Mouse (Mus musculus): Measurements from ENCODE around the gene Nqo2. TPM values are rescaled to one million over a fixed set of nuclear protein-coding genes. Genes with fewer than 3 reads are reported as not detected.

Gene Nqo2
- polyA plus RNA-seq, 1 experiment from 2014 or later, result 22.8 TPM

DNA sequence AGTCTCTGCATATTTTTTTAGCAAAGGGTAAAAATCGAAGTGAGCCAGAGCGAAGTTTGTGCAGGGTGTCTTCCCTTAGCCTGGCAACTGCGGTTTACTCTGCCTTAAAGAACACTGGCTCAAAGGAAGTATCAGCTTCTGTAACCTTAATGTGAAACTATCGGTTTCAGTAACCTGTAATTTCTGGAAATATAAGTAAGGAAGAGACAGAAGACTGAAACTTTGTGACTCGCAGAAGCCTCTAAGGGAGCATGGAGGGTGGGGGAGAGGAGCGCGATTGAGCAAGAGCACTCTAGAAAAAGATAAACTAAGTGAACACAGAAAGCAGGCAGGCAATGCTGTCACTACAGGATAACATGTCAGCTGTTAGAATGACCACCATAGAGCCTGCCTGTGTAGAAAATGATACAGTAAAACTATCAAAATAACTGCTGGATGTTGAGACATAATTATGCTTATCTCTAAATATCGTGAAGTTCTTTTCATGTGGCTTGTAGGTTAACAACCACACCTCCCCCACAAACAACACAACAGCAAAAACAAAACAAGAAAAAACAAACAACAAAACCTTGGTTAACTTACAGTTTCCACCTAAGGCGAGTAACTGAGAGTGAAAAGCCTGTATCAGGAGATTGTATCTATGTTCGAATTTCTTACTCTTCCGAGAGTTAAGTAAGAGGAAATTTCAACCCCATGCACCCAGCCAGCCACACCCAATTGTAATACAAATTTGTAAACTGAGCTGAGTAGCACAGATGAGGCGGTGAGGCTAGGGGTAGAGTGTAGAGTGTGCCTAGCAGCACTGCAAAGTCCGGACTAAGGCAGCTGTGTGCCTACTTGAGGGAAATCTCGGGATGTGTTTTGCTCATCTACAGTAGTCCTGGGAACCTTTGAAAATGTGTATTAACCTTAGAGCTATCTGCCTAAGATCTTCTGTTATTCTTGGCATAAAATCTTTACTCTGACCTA, 853 bp downstream of the Nqo2 start:
- whole genome bisulfite sequencing, result 23% methylated on average over 14 of the region's 14 CpGs
- ATAC-seq (ENCODE audit: insufficient read depth, low FRiP score, low TSS enrichment) (peak; percentile 38; the same call in 1 of the 2 replicates), DNase-seq (ENCODE audit: low spot score) (no peak)
- Histone ChIP-seq H3K4me3 (ENCODE audit: low read depth, low read length) (peak overlapping the region; percentile 51), H3K9me3 (ENCODE audit: control insufficient read depth, low read length) (no peaks in the 10 kb centered on the region), H3K36me3 (ENCODE audit: control insufficient read depth, insufficient read depth, low read length) (no peaks in the 10 kb centered on the region), H3K27me3 (ENCODE audit: control insufficient read depth, insufficient read depth, low read length) (no peaks in the 10 kb centered on the region), H3K4me2 (ENCODE audit: low read depth) (peak overlapping the region; percentile 49), H3K4me1 (ENCODE audit: control insufficient read depth, insufficient read depth, low read length) (no peaks in the 10 kb centered on the region), H3K27ac (ENCODE audit: low read depth, low read length) (no peak overlapping the region), H3K9ac (ENCODE audit: low read length) (peak overlapping the region; percentile 60)

DNA sequence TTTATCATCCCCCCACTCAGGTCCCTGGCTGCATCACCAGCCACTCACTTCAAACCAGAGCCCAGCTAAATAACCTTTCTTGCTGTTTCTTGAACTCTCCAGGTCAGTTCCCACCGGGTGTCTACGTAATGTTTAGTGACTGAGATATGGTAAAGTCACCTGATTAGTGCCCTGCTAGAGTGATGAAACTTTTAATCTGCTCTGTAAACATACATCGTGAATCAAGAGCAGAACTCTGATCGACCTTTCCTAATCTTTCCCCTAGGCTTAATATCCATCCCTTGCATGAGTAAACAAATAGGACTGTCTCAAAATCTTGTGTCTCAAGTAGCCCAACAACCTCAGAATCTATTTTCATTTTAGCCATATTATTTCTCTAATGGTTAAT, 1.5 kb downstream of the Nqo2 start:
- H3K4me2 ChIP-seq (ENCODE audit: low read depth), result no peak overlapping the region
- no peak overlapping the region for H3K9ac ChIP-seq (ENCODE audit: low read length)
- no peaks in the 10 kb centered on the region for H3K4me1 ChIP-seq (ENCODE audit: control insufficient read depth, insufficient read depth, low read length)
- no peaks in the 10 kb centered on the region for H3K27me3 ChIP-seq (ENCODE audit: control insufficient read depth, insufficient read depth, low read length)
- WGBS, result 73% methylated on average over 4 of the region's 4 CpGs
- H3K27ac ChIP-seq (ENCODE audit: low read depth, low read length), result no peak overlapping the region
- H3K9me3 ChIP-seq (ENCODE audit: control insufficient read depth, low read length), result no peaks in the 10 kb centered on the region
- DNase-seq (ENCODE audit: low spot score) (no peak), ATAC-seq (ENCODE audit: insufficient read depth, low FRiP score, low TSS enrichment) (no peak)
- no peaks in the 10 kb centered on the region for H3K36me3 ChIP-seq (ENCODE audit: control insufficient read depth, insufficient read depth, low read length)
- no peak overlapping the region for H3K4me3 ChIP-seq (ENCODE audit: low read depth, low read length)

DNA sequence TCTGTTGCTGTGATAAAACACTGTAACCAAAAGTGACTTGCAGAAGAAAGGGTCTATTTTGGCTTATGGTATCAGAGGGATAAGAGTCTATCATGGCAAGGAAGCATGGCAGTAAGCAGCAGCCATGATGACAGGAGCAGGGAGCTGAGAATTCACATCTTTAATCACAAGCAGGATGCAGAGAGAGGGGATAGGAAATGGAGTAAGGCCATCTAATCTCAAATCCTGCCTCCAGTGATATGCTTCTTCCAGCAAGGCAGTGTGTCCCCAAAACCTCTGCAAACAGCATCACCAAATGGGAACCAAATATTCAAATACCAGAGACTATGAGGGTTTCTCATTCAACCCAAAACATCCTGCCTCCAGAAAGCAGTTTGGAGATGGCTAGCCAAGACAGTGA, 2.1 kb downstream of the Nqo2 start:
- no peaks in the 10 kb centered on the region for H3K4me1 ChIP-seq (ENCODE audit: control insufficient read depth, insufficient read depth, low read length)
- no peaks in the 10 kb centered on the region for H3K27me3 ChIP-seq (ENCODE audit: control insufficient read depth, insufficient read depth, low read length)
- H3K4me2 ChIP-seq (ENCODE audit: low read depth), result no peak overlapping the region
- DNase-seq (ENCODE audit: low spot score), result no peak
- H3K9me3 ChIP-seq (ENCODE audit: control insufficient read depth, low read length), result no peaks in the 10 kb centered on the region
- no peak for ATAC-seq (ENCODE audit: insufficient read depth, low FRiP score, low TSS enrichment)
- no peak overlapping the region for H3K27ac ChIP-seq (ENCODE audit: low read depth, low read length)
- no peak overlapping the region for H3K9ac ChIP-seq (ENCODE audit: low read length)
- H3K4me3 ChIP-seq (ENCODE audit: low read depth, low read length), result no peak overlapping the region
- no peaks in the 10 kb centered on the region for H3K36me3 ChIP-seq (ENCODE audit: control insufficient read depth, insufficient read depth, low read length)

DNA sequence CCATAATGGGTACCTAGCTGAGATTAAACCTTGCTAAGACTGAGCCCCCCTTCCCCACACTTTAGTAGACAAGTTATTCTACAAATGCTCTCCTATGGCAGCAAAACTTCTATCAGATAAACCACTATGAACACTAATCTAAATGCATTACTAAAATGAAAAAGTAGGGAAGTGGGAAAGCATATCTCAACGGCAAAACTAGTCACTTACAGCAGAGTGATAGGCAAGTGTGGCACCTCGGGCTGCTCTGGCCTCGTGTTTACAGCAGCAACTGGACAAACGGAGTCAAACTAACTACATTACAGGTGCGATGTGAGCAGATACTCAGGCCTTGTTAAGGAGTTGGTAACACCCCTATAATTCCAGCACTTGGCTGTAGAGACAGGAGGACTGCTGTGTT, 25.1 kb downstream of the Nqo2 start:
- WGBS, result 86% methylated on average over 5 of the region's 5 CpGs

DNA sequence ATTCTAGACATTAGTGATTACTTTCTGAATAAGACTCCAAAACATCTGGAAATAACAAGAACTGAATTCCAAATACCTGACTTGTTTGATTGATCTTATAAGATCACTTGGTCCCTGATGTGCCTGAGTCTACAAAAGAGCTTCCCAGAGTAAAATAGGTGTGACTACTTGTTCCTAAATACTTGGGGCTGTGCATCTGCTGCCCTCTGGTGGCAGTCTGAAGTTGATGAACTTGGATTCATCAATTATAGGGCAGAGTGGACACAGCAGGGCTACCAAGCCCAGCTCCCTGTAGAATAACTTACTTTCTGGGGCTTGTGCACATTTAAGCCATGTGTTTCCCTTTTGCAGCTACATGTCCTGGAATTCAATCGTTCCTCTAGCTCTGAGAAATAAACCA, 30.7 kb downstream of the Nqo2 start:
- Histone ChIP-seq H3K36me3 (ENCODE audit: control insufficient read depth, insufficient read depth, low read length) (no peaks in the 10 kb centered on the region), H3K27me3 (ENCODE audit: control insufficient read depth, insufficient read depth, low read length) (no peaks in the 10 kb centered on the region), H3K9me3 (ENCODE audit: control insufficient read depth, low read length) (no peaks in the 10 kb centered on the region), H3K27ac (ENCODE audit: low read depth, low read length) (no peak overlapping the region), H3K9ac (ENCODE audit: low read length) (no peak overlapping the region), H3K4me3 (ENCODE audit: low read depth, low read length) (no peak overlapping the region), H3K4me2 (ENCODE audit: low read depth) (no peak overlapping the region), H3K4me1 (ENCODE audit: control insufficient read depth, insufficient read depth, low read length) (no peaks in the 10 kb centered on the region)
- 11% methylated on average over 1 of the region's 1 CpGs for WGBS
- DNase-seq (ENCODE audit: low spot score), result peak; percentile 65
- no peak for ATAC-seq (ENCODE audit: insufficient read depth, low FRiP score, low TSS enrichment)

More for the DNA sequence above, 25.1 kb downstream of the Nqo2 start:
- no peak for ATAC-seq (ENCODE audit: insufficient read depth, low FRiP score, low TSS enrichment)
- no peak overlapping the region for H3K4me2 ChIP-seq (ENCODE audit: low read depth)
- no peaks in the 10 kb centered on the region for H3K36me3 ChIP-seq (ENCODE audit: control insufficient read depth, insufficient read depth, low read length)
- no peaks in the 10 kb centered on the region for H3K9me3 ChIP-seq (ENCODE audit: control insufficient read depth, low read length)
- H3K4me1 ChIP-seq (ENCODE audit: control insufficient read depth, insufficient read depth, low read length), result no peaks in the 10 kb centered on the region
- H3K27ac ChIP-seq (ENCODE audit: low read depth, low read length), result no peak overlapping the region
- H3K9ac ChIP-seq (ENCODE audit: low read length), result no peak overlapping the region
- no peak overlapping the region for H3K4me3 ChIP-seq (ENCODE audit: low read depth, low read length)
- no peaks in the 10 kb centered on the region for H3K27me3 ChIP-seq (ENCODE audit: control insufficient read depth, insufficient read depth, low read length)
- DNase-seq (ENCODE audit: low spot score), result no peak

DNA sequence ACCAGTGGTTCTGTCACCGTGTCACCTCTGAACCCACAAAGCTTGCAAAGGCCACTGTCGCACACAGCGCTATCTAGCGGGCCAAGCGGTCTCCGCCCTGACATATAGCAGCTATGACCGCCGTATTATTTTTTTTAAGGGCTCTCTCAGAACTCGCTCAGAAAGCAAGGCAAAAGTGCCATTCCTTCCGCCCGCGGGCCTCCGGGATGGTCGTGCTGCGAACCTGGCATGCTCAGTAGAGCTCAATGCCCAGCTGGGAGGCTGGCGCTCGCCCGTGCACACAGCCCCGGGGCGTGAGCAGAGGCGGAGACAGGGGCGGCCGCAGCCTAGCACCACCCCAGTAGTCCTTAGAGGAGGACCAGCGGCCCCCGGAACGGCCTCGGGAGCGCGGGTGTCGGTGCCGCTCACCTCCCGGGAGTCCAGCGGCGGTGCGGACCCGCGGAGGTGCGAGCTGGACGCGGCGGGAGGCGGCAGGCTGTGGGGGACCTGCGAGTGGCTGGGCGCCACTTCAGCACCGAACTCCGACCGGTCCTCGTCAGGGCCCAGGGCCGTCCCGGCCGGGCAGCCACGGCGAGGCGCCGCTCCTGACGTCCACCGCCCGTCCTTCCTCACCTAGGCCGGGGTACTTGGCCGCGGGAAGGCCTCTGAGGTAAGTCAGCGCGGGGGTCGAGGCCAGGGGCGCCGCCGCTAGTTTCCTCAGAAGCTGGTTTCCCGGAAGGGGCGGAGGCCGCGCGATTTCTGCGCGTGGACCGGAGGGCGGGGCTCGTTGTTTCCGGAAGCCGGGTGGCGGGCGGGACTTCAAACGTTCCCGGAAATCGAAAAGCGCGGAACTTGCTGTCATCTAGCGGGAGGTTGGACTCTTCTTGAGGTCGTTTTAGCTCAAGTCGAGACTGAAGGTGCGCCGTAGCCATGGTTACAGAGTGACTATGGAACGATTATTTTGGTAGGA, 37.8 kb downstream of the Nqo2 start, which contains the start of the genes Ripk1 and Serpinb6a:
Gene Ripk1 (plus strand): TSS at position 306 of the 949 bp plus-strand sequence.
Gene Serpinb6a (minus strand): TSS at position 737 of the 949 bp plus-strand sequence.
- DNase-seq (ENCODE audit: low spot score) (peak; percentile 90), ATAC-seq (ENCODE audit: insufficient read depth, low FRiP score, low TSS enrichment) (peak; percentile 92)
- H3K36me3 ChIP-seq (ENCODE audit: control insufficient read depth, insufficient read depth, low read length), result no peaks in the 10 kb centered on the region
- no peaks in the 10 kb centered on the region; the same call in 1 of the 2 replicates for H3K4me1 ChIP-seq (ENCODE audit: control insufficient read depth, insufficient read depth, low read length)
- WGBS, result under 1% methylated on average over 91 of the region's 92 CpGs
- peak within 1 kb of the TSS; percentile 85 for H3K27ac ChIP-seq (ENCODE audit: low read depth, low read length)
- H3K9me3 ChIP-seq (ENCODE audit: control insufficient read depth, low read length), result no peaks in the 10 kb centered on the region
- peak within 1 kb of the TSS; percentile 89 for H3K9ac ChIP-seq (ENCODE audit: low read length)
- H3K27me3 ChIP-seq (ENCODE audit: control insufficient read depth, insufficient read depth, low read length), result no peaks in the 10 kb centered on the region
- H3K4me3 ChIP-seq (ENCODE audit: low read depth, low read length), result peak within 1 kb of the TSS; percentile 94
- peak within 1 kb of the TSS; percentile 64 for H3K4me2 ChIP-seq (ENCODE audit: low read depth)

DNA sequence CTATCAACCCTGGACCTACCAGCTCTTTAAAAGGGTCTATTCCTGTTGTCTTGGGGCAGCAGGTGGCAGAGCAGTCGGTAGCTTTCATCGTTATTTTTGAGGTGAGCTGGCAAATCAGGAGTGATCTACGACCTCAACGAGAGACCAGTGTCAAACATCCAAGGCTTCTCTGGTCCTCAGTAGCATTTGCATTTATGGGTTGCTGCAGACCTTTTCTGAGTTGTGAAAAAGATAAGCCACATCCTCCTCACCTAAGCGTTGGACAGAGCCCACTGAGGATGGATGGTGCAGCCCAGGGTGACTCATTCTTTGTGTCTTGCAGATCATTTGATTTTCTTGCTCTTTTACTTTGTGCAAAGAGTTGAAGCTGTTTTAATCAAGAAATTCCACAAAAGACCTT, 38.6 kb downstream of the Nqo2 start:
- ATAC-seq (ENCODE audit: insufficient read depth, low FRiP score, low TSS enrichment) (peak; percentile 10; the same call in 1 of the 2 replicates), DNase-seq (ENCODE audit: low spot score) (no peak)
- Histone ChIP-seq H3K9ac (ENCODE audit: low read length) (peak overlapping the region; percentile 89), H3K27me3 (ENCODE audit: control insufficient read depth, insufficient read depth, low read length) (no peaks in the 10 kb centered on the region), H3K27ac (ENCODE audit: low read depth, low read length) (no peak overlapping the region), H3K4me1 (ENCODE audit: control insufficient read depth, insufficient read depth, low read length) (no peaks in the 10 kb centered on the region; the same call in 1 of the 2 replicates), H3K9me3 (ENCODE audit: control insufficient read depth, low read length) (no peaks in the 10 kb centered on the region), H3K4me2 (ENCODE audit: low read depth) (peak overlapping the region; percentile 64), H3K36me3 (ENCODE audit: control insufficient read depth, insufficient read depth, low read length) (no peaks in the 10 kb centered on the region), H3K4me3 (ENCODE audit: low read depth, low read length) (peak overlapping the region; percentile 94)
- WGBS, result 13% methylated on average over 5 of the region's 5 CpGs

DNA sequence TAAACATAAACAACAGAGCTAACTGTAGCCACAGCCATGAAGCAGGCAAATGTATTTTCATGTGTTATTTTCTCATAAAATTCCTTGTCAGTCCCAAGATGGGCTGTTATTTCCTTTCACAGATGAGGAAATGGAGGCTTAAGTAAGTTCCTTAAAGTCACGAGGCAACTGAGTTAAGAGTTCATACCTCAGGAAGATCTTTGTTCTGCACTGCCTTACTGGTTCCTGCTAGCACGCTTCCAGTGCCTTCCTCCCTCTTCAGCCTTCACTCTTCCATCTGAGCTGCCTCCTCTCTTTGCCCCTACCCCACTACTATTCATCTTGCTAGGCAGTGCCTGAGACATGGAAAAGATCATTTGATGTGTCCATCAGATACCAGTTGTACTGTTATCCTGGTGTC, 42.7 kb downstream of the Nqo2 start:
- Histone ChIP-seq H3K9ac (ENCODE audit: low read length) (no peak overlapping the region), H3K27ac (ENCODE audit: low read depth, low read length) (no peak overlapping the region), H3K27me3 (ENCODE audit: control insufficient read depth, insufficient read depth, low read length) (no peaks in the 10 kb centered on the region), H3K4me2 (ENCODE audit: low read depth) (no peak overlapping the region), H3K4me1 (ENCODE audit: control insufficient read depth, insufficient read depth, low read length) (no peaks in the 10 kb centered on the region), H3K9me3 (ENCODE audit: control insufficient read depth, low read length) (no peaks in the 10 kb centered on the region), H3K4me3 (ENCODE audit: low read depth, low read length) (no peak overlapping the region), H3K36me3 (ENCODE audit: control insufficient read depth, insufficient read depth, low read length) (no peaks in the 10 kb centered on the region)
- WGBS, result 93% methylated on average over 2 of the region's 2 CpGs
- ATAC-seq (ENCODE audit: insufficient read depth, low FRiP score, low TSS enrichment) (no peak), DNase-seq (ENCODE audit: low spot score) (no peak)

Data from neural tube, embryonic 11.5 days (tissue).